Mouse (Mus musculus): Measurements from ENCODE around the gene Gan.
A peak's percentile ranks its signal among the peaks of the same experiment; 100 is the strongest.

Gan gene

DNA sequence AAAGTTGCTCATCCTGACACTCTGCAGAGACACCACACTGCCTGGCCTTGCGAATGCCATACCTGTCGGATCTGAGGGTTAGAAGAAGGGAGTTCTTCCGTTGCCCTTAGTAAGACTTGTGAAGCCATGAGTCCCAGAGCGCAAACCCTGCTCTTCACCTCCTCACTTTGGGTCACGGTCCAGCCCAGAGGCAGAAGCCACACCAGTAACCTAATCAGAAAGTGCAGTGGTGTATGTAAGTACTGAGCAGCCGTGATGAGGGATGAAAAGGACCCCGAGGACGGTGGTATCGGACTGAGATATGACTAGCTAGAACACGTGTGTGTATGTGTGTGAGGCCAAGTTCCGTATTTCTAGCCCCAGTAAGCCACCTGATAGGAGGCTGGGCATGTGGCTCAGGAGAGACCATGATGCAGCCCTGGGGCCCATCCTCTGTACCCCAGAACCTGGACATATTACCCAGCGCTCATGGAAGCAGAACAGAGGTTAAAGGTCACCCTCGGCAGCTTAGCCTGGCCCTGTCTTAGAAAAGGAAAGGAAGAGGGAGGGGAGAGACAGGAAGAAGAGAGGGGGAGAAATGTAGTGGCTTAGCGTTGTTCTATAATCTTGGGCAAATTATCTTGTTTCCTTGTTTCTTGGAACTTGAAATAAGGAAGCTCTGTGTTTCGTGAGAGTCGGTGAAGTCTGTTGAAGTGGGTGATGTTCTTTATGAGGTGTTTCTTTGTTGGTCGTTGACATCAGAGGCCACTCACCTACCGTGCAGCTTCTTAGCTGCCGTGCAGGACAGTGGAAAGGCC lies 43.5 kb downstream of the Gan start:
- DNase-seq = no peak

DNA sequence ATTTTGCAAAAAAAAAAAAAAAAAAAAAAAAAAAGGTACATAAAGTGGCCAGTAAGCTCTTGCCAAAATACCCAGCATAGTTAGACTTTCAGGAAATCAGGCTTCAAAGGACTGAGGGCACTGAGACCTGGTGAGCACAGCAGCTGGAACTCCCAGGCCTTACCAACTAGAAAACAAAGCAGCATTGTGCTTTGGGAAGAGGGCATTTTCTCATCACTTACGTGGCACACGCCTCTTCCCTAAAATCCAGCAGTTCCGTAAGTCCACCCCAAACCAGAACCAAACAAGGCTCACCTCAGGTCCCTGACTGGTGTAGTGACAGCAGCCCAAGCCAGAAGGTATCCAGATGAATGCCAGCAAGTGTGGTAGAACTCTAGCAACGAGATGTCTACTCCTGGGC lies 45.1 kb downstream of the Gan start:
- no peak for DNase-seq

DNA sequence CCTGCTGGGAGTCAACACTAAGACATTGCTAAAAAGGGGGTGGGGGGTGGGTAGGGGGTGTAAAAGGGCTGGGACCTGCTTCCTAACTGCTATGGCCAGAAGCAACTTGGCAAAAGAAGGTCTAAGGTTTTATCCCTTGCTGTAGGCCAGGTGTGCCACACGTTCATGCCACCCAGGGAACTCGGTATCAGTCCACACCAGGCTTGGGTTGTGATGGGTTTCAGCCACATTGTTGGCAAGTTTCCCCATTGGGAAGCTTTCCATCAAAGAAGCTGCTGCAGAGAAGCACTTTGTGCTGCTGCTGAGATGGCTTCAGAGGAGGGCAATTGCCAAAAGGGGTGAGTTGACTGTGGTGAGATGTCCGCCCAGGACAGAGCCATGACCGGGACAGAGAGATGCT lies 47.9 kb downstream of the Gan start:
- no peak for DNase-seq

- no peak for DNase-seq
Measured at GRCm38 (mm10) chr8:117206636-117207035, 48.7 kb downstream of the Gan start.

DNA sequence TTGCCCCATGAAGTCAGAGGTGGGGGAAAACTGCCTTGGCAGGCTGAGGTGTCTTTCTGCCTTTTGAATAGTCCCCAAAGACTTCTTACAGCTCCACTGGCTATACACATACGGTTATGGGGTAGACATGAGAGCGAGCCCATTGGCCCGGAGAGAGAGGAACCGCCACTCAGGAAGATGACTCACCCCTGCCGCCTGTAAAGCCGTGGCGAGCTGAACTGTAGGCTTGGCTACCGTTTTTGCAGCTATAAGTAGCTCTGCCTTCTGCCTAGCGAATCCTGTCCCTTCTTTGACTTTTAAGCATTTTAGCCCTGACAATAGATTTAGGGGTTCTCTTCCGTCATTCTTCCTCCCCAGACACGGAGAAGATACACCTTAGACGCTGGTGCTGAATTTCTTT lies 51.2 kb downstream of the Gan start:
- DNase-seq = no peak

GRCm38 (mm10) chr8:117212100-117212499 lies 54.2 kb downstream of the Gan start:
- no peak for DNase-seq

DNA sequence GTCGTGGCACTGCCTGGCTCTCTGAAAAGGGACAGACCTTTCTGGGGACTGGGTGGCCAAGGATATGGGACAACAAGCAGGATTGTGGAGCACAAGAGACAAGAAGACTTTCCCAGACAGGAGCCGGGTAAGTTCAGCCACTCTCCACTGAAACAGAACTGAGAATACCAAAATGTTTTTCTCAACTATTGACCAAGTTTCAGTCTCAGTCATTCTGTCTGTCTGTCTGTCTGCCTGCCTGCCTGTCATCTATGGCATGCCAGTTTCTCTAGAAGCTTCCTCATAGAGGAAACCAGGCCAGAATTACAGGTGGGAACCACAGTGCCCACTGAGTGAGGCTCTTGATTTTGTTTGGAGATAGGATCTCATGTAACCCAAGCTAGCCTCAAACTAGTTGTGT lies 59.8 kb downstream of the Gan start:
- no peak for DNase-seq

DNA sequence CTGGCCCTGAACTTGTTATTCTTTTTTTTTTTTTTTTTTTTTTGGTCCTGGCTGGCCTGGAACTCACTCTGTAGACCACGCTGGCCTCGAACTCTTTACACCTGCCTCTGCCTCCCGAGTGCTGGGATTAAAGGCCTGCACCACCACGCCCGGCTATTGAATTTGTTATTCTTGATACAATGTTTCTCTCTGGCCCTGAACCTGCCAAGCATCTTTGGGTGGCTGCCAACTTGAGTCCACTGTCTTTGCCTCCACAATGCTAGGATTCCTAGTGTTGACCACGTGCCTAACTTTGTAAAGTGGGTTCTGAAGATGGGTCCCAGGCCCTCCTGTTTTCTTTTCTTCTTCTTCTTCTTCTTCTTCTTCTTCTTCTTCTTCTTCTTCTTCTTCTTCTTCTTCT lies 64.5 kb downstream of the Gan start:
- DNase-seq = no peak

DNA sequence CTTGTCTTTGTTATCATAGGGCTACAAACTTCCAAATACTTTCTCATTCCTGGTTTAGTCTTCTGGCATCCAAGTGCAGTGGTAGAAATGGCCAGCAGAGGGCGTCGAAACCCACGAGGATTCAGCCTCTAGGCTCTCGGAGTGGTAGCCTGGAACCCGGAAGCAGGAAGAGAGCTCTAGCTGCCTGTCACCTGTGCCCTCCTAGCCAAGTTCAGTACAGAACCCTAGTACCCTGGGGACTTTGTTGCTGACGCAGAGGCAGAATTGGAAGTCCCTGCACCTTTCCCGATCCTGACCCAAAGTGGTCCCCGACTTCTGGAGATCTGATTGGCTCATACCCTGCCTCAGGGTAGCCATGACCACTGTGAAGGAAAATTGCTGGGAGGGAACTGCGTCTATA lies 66.7 kb downstream of the Gan start:
- peak; percentile 85 for DNase-seq

- no peak for DNase-seq
Measured at GRCm38 (mm10) chr8:117226306-117226705, 68.4 kb downstream of the Gan start.

- no peak for DNase-seq
Measured at GRCm38 (mm10) chr8:117227339-117227738, 69.4 kb downstream of the Gan start.

GRCm38 (mm10) chr8:117233199-117233598 lies 75.3 kb downstream of the Gan start:
- no peak for DNase-seq

- no peak for DNase-seq
Measured at GRCm38 (mm10) chr8:117236531-117236930, 78.6 kb downstream of the Gan start.

DNA sequence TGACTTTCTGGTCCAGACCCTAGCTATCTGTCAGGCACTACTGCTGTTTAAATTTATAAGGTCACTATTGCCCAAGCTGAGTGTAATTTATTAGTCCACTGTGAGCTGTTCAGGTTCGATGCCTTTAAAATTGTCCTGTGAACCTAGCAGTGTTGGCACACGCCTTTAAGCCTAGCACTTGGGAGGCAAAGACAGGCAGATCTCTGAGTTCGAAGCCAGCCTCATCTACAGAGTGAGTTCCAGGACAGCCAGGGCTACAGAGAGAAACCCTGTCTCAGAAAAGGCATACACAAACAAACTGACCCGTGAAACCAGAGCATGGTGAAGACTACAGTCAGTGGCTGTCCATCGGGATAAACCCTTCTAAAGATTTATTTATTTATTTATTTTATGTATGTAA lies 82.4 kb downstream of the Gan start:
- DNase-seq = no peak

DNA sequence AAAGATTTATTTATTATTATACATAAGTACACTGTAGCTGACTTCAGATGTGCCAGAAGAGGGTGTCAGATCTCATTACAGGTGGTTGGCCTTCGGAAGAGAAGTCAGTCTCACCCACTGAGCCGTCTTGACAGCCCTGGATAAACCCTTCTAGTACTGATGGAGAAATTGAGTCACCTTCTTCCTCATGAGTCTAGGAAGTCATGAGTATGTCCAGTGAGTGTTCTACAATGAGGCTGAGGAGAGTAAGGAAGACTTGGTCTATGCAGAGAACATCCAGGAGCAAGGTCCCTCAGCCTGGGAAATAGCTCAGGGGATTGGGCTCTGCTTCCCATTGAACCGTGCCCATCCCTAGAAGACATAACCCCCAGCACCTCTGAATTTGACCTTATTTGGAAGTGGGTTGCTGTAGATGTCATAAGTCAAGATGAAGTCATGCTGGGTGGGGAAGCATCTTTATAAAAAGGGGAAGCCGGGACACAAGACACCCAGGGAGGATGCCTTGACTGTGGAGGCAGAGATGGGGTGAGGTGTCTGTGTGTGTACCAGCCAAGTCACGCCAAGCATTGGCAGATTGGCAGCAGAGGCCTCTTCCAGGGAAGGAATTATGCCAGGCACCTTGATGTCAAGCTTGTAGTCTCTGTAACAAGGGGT lies 83.0 kb downstream of the Gan start:
- no peak for DNase-seq

GRCm38 (mm10) chr8:117241848-117242247 lies 83.9 kb downstream of the Gan start:
- DNase-seq = no peak

DNA sequence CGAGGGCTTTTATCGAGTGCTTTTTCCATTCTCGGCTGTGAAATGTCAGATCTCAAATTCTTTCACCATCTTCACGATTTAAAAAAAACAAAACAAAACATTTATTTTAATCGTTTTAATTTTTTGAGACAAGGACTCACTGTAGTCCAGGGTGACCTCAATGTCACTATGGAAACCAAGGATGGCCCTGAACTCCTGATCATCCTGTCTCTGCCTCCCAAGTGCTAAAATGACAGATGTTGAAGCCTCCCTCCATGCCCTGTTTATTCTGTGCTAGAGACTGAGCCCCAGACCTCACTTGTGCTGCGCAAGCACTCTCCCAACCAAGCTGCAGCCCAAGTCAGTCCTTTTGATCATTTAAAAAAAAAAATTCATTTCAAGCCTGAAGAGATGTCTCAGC lies 84.4 kb downstream of the Gan start:
- no peak for DNase-seq

DNA sequence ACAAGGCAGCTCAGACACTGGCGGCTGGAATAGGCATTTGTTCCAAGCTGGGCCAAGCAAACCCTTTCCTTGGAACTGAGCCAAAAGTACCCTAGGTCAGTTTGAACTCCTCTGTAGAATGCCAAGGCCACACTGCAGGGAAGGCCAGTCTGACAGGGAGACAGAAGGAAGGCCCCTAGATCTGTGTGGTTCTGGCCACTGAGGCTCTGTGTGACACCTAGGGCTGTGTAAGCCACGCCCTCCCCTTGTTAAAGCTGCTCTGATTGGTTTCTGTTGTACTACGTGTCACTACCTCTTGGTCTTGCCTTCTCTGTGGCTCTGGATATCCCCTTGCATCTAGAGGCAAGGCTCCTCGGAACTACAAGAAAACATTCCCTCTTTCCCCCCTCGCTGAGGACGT lies 86.7 kb downstream of the Gan start:
- DNase-seq = no peak

DNA sequence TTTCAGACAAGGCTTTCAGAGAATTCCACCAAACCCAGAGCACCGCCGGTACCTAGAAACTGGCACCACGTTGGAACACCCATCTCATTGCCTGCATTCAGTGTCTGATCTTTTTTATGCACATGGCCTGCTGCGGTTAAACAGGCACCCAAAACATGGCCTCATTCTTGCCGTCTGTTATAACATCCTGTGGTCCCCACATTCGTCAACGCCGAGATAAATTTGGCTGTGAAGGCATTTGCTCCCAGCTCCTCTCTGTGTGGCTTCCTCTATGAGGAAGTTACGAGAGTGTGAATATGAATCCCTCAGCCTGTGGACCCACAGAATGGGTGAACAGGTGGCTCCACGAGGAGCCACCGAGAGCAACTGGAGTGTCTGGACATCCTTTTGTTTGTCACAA lies 90.4 kb downstream of the Gan start:
- DNase-seq = peak; percentile 22 to 28

- DNase-seq = no peak
Measured at GRCm38 (mm10) chr8:117251086-117251681, 93.2 kb downstream of the Gan start.

- no peak for DNase-seq
Measured at GRCm38 (mm10) chr8:117252650-117253049, 94.7 kb downstream of the Gan start.

DNA sequence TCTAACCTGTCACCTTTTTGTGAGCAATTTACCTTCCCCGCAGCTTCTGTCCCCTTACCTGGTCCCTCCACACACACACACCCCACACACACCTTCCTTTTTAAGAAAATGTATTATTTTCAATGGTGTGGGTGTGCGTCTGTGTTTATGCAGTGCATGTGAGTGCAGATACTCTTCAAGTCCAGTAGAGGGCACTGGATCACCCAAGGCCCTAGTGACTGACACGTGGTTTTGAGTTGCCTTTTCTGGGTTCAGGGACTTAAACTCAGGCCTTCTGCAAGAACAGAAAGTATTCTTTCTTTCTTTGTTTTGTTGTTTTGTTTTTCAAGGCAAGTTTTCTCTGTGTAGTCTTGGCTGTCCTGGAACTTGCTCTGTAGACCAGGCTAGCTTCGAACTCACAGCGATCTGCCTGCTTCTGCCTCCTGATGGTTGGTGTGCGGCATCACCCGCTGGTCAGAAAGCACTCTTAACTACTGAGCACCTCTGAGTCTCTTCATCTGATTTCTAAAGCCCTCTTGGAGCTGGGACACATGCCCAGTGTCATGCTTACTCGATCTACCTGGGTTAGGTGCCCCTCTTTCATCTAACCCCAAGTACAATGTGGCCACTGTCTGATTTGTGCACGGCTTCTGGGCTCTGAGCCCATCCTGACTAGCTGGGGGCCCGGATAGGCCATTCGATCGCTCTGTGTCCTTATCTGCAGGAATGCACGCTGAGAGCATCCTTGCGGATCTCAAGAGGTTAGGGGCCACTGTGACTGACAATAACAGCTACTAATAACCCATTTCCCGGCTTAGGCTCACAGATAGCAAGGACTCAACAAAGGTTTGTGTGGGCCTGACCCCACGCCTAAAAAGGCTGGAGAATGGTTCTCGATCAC lies 95.7 kb downstream of the Gan start:
- no peak for DNase-seq

DNA sequence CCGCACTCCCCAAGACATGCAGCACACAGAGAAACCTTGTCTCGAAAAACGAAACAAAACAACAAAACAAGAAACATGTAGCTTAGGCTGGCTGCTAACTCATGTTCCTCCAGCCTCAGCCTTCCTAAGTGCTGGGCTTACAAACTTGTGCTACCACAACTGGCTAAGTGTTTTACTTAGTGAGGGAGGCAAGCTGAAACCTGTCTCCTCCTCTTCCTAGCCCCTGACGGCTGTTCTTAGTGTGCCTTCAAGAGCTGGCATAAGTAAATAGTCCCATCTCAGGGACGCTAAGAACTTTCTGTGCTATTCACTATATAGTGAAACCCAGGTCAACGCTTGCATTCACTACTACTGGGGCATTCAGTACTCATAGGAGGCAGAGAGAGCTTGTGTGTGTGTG lies 96.6 kb downstream of the Gan start:
- no peak for DNase-seq
